Mouse (Mus musculus) kidney, adult 11 months (tissue): Measurements from ENCODE around the gene Cplx3.

Source experiments
- DNase-seq: peaks from one replicate; pipeline ENCODE4 v3.0.0; 2022

Cplx3 gene

DNA sequence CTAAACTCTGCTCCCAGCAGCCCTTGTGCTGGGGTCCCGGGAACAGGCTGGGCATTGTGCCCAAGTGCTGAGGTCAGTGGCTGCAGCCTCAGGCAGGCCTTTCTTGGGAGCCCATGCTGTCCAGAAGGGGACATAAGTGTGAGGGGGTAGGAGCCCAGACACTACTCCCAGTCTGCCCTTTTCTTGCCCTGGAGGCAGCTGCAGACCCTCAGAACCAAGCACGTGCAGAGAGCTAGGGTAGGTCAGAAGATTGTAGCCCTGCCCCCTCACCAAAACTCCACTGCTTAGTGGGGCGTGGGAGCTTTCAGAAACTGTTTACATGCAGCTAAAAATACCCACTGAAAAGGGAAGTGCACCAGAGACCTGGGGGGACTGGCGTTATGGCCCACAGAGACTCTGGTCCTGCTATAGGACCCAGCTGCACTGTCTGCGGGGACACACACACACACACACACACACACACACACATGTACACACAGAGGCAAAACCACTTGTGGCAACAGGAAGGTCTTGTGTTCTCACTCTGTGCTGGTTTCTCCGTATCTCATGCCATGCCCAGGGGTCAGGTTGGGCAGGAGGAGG, 31.8 kb upstream of the Cplx3 start:
- DNase-seq: peak; percentile 75

- no peak for DNase-seq
Observed at GRCm38 (mm10) chr9:57637272-57637671, 31.2 kb upstream of the Cplx3 start.

DNA sequence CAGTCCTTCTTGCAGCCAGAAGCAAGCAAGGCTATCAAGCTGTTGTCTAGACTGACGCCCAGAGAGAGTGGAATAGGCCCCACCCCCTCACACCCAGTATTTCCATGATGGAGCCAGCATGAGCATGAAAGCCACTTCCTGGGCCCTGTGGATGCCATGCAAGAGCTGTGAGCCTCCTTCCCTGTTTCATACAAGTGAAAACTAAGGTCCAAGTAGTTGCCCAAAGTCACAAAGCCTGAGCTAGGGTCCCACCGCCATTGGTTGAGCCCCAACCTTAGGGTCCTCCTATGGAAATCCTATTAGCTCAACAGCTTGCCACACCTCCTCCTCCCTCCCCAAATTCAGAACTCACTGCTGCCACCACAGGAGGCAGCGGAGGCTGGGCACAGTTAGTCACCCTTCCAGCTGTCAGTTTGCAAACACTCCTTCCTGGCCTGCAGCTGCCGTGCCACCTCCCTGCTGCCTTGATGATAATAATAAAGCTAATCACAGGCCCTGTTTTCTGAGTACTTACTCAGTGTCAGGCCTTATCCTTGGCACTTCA, 27.5 kb upstream of the Cplx3 start:
- no peak for DNase-seq

DNA sequence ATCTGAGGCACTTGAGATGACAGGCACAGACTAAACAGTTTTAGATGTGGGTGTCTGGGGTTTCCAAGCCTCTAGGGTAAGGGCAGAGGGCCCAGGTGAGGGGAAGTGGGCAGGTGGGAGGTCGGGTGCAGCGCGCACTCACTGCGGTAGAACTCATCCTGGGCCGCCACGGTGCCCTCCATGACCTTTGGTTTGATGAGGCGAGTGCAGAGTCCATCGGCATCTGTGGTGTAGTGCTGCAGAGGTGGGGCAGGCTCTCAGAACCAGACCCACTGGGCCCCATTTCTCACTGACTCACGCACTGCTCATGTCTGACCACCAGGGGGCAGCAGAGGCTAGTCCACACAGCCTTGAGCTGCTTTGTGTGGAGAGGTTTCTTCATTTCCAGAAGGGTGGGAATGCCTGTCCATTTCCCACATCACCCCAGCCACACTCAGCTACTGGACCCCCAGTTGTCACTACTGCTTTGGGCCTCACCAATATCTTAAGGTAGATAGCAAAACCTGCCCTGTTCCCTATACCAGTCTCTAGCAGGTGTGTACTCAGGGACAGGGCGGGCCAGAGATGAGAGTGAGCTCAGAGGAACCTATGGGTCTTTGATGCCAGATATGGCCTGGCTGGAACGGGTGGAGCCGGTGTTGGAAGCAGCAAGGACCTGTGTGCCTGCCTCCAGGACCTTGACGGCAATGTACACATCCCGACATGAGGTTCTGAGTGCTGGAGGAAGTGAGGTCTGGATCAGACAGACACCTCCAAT, 23.2 kb upstream of the Cplx3 start:
- peak; percentile 59 for DNase-seq

DNA sequence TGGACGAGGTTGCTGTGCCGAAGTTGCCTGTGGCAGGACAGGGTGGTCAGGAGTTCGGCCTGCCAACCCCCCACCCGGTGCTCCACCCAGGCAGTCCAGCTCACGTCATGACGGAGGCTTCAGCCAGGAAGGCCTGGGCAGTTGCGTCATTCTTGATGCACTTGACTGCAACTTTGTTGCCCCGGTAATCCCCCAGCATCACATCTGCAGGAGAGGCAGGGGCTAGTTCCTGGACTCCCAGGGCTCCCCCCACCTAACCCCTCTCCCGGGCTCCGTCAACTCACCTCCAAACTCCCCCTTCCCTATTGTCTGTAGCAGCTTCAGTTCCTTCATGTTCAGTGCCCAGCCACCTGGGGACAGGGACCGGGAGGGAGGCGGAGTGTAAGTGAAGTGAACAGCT, 22.6 kb upstream of the Cplx3 start:
- no peak for DNase-seq

DNA sequence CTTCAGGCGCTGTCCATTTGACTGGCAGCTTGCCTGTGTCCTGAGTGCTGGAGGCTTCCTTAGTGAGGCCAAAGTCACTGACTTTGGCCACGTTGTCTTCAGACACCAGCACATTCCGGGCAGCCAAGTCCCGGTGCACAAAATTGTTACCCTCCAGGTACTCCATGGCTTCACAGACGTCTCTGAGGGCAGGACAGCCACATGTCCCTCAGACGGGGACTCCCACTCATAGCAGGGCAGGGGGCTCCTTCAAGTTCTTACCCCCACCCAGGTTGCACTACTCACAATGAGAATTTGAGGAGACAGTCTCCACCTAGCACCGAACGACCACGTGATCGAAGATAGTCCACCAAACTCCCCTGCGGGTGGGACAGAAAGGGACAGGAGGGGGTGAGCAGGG, 21.8 kb upstream of the Cplx3 start:
- no peak for DNase-seq

DNA sequence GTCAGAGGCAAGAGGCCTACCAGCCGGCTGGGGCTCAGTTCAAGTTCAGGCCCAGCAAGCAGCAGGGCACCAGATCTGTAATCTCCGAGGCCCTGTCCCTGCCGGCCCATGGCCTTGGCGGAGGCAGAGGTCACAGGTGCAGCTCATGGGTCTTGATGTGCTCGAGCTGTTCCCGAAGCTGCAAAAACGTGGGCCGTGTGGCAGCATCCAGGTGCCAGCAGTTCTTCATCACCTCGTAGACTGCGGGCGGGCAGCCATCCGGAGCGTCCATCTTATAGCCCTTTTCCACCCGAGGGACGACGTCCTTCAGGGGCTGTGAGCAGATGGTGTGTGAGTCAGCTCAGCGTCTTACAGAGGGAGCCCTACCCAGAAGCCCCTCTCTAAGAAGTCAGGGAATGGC, 21.1 kb upstream of the Cplx3 start:
- no peak for DNase-seq

DNA sequence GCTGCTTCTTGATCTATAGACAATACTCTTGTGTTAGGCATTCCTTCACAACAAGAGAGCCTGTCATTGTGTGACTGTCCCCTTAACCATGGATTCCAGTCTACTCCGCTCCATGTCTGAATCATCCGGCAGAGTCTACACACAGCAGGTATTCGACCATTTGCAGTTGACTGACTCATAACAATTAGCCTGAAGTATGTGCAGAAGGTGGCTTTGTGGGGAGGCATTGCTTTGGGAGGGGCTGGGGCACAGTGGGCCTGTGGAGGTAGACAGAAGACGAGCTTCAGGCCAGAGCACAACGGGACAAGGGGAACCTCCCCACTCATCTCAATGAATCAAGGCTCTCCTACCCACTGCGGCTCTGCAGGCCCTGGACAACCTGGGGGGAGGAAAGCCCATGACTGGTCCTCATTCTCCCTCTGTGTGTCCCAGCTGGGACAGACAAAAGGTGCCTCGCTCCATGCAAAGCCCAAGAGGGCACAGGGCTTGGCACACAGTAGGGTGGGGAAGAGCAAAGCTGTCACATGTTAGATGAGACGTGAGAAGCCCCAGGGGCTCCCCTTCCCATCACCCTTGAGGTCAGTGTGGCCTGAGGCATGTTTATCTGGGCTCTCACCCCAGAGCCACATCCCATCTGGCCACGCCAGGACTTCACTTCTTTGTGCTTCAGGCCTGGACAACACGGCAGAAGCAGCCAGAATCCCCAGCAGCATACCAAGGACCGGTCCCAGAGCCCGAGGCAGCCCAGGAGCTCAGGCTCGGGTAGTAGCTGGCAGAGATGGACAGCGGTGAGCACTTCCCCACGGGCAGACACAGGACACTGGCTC, 19.8 kb upstream of the Cplx3 start:
- no peak for DNase-seq

GRCm38 (mm10) chr9:57624295-57624694, 18.2 kb upstream of the Cplx3 start:
- no peak for DNase-seq

GRCm38 (mm10) chr9:57620674-57621073, 14.6 kb upstream of the Cplx3 start, which contains the start of gene Lman1l:
Gene Lman1l, minus strand, starts transcription at chr9:57620774.
- DNase-seq: no peak

- no peak for DNase-seq
Observed at GRCm38 (mm10) chr9:57618854-57619253, 12.8 kb upstream of the Cplx3 start.

DNA sequence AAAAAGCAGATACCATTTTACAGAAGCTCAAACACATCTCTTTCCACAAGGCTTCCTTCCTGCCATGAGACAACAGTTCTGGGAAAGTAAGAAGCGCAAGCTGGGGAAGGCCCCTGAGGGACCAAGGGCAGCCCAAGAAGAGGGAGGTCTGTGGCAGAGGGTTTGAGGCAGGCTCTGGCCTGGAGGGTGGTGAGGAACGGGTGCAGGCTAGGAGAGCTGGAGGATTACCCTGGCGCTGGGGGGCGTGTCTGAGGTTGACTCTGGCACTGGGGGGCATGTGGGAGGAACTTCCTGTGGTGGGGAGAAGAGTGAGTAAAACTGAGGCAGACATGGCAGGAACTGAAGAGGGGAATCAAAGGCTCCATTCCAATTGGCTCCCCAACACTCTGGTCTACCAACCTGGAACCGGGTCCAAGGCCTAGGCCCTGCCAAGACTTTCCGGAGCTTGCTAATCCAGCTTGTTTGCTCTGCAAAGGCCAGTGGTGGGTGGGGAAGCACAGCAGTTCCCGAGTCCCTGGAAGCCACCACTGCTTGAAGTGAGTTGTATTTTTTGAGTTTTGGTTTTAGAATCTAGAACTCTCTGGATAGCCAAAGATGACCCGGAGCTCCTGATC, 11.6 kb upstream of the Cplx3 start:
- DNase-seq: no peak

DNA sequence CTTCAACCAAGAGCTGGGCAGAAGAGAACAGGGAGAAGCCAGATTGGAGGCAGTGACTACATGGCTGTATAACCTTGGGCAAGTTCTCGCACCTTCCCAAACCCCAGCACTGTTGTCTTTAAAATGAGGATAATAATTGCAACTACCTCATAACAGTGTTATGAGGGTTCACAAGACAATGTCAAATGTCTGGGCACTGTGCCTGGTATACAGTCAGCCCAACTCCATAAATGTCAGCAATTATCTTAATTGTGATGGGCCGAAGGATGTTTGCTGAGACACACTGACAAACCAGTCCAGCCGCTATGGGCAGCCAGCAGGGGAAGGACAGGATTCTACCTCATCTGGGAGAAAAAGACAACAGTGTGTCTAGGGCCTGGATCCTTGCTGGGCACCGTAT, 8.7 kb upstream of the Cplx3 start:
- no peak for DNase-seq

GRCm38 (mm10) chr9:57613975-57614374, 7.9 kb upstream of the Cplx3 start:
- DNase-seq: no peak

- no peak for DNase-seq
Observed at GRCm38 (mm10) chr9:57612587-57612986, 6.5 kb upstream of the Cplx3 start.

- DNase-seq: no peak
Observed at GRCm38 (mm10) chr9:57610359-57610826, 4.3 kb upstream of the Cplx3 start.

GRCm38 (mm10) chr9:57609803-57610202, 3.7 kb upstream of the Cplx3 start:
- no peak for DNase-seq

DNA sequence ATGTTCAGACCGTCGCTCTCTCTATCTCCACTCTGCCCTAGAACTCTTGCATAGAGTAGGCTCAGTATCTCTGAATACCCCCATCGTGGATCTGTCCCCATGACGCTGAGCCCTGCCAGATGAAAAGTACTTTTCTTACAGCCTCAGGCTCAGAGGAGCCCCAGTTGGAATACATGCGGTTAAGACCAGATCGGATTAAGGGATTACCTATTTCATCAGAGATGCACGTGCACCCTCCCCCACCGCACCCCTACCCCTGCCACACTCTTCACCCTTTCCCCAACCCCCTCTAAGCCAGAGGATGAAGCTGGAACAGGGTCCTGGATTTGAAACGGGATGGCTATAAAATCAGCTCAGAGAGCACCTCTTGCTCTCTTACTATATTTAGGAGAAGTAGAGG, 578 bp downstream of the Cplx3 start:
- no peak for DNase-seq

- no peak for DNase-seq
Observed at GRCm38 (mm10) chr9:57604875-57605274, 1.2 kb downstream of the Cplx3 start.

GRCm38 (mm10) chr9:57602098-57602497, 4.0 kb downstream of the Cplx3 start:
- DNase-seq: no peak

DNA sequence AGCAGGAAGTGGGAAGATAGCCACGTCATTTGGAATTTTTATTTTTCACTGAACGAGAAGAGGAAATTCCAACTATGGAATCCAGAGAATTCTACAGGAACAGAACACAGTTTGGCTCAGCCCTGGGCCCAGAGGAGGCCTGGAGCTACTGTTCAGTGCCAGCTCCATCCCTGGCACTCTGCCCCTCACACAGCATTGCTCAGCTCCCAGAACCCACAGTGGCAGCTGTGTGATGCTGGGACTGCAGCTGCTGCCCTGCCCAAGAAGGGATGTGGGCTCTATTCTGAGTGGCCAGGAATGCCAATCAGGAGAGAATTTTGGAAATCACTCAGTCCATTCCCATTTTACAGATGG, 4.8 kb downstream of the Cplx3 start:
- DNase-seq: no peak

DNA sequence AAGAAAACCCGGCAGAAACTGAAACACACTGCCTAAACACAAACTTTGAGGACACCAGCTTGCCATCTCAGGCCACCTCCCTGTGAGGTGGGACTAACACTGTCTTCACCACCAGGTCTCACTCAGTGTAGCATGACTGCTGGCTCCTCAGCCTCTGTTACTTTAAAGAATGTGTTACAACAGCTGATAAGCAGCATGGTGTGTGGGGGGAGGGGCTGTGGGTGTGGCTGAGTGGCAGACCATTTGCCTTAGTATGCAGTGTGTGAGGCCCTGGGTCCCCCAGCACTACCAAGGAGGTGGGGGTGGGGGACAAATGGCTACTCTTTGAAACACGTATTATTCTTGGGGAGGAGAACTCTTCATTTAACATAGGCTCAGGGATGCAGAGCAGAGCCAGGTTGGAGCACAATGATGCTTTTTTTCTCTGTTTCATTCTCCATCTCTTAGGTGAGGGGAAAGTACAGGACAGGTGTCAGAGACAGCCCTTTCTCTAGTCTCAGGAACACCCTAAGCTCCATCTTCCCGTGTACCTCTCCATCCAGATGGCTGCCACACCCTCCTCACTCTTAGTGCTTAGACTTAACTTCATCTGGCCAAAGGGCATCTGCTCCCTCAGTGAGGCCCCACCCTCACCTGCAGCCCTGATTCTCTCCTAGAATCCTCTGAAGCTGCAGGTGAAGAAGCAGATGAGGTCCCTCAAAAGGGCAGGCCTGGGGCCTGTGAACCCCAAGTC, 5.3 kb downstream of the Cplx3 start:
- no peak for DNase-seq
